Mouse (Mus musculus) hindbrain, embryonic 13.5 days (tissue): ENCODE data around the gene Efcab11. TPM values are rescaled to one million over a fixed set of nuclear protein-coding genes. Genes with fewer than 3 reads are reported as not detected.

Experiments
- ATAC-seq: fragments of 200-750 bp; cut with Nextera tagmentation; 2 replicates; pipeline ENCODE4 v1.8.0; 2017; ENCODE audit warnings: moderate TSS enrichment; ENCODE audit not compliant: low FRiP score
- H3K27ac ChIP-seq: fragments of 300-500 bp; sonication (generic); 2 replicates; pipeline ENCODE4 v1.5.1; 2015; ENCODE audit warnings: inconsistent platforms, mild to moderate bottlenecking, moderate library complexity
- H3K27me3 ChIP-seq: fragments of 300-500 bp; sonication (generic); 2 replicates; pipeline ENCODE4 v1.6.1; 2015; ENCODE audit warnings: mild to moderate bottlenecking, inconsistent platforms
- H3K36me3 ChIP-seq: fragments of 300-500 bp; sonication (generic); 2 replicates; pipeline ENCODE4 v1.6.1; 2015; ENCODE audit warnings: mild to moderate bottlenecking, inconsistent platforms
- H3K4me1 ChIP-seq: fragments of 300-500 bp; sonication (generic); replicated peaks from 2 replicates; pipeline ENCODE4 v1.6.1; 2015; ENCODE audit warnings: inconsistent platforms
- H3K4me2 ChIP-seq: fragments of 300-500 bp; sonication (generic); 2 replicates; pipeline ENCODE4 v1.6.1; 2015; ENCODE audit warnings: inconsistent platforms, mild to moderate bottlenecking, moderate library complexity
- H3K4me3 ChIP-seq: fragments of 300-500 bp; sonication (generic); 2 replicates; pipeline ENCODE4 v1.5.1; 2015; ENCODE audit warnings: mild to moderate bottlenecking, inconsistent platforms
- H3K9ac ChIP-seq: fragments of 300-500 bp; sonication (generic); 2 replicates; pipeline ENCODE4 v1.6.1; 2015; ENCODE audit warnings: mild to moderate bottlenecking, inconsistent platforms
- H3K9me3 ChIP-seq: fragments of 300-500 bp; sonication (generic); 2 replicates; pipeline ENCODE4 v1.6.1; 2016; ENCODE audit warnings: inconsistent platforms
- WGBS: fragments of 180-500 bp; shearing (Covaris S2); methylation state at CpG from one replicate; pipeline ENCODE4 v1.1.7; 2015; 5-methylcytosine and 5-hydroxymethylcytosine counted together
- polyA plus RNA-seq: library from polyadenylated mRNA; unstranded; fragments of >200 nt; fragmentation: Nextera tagmentation; extraction: Ambion mirVana; gene quantifications from 2 replicates; pipeline ENCODE4 v1.2.1, GENCODE M21; 2015

Gene Efcab11
- polyA plus RNA-seq, 1 experiment from 2014 or later = 5.7 TPM

DNA sequence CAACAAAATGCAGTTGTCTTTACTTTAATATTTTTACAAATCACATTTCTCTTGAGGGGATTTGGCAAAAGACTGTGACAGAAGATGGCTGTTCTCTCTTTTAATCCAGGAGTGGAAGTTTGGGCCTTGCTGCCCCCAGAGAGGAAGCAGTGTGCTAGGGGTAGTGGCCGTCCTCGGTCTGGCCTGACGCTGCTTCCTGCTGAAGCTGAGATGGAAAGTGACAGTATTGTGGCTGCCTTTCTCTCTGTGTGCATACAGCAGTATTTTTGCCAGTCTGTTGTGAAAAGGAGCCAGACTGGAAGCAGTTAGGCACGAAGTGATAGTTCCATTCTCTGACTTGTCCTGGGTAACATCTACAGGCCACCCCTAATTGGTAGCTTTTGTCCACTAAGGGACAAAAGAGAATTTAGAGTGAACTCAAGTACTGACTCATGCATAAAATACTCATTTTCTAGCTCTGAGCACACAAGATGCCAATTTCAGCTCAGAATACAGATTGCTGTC lies 18.7 kb upstream of the Efcab11 start:
- ATAC-seq = no peak
- Histone ChIP-seq H3K9me3 (no peaks in the 10 kb centered on the region), H3K27me3 (no peaks in the 10 kb centered on the region), H3K4me1 (no peaks in the 10 kb centered on the region; the same call in 1 of the 2 replicates), H3K36me3 (peaks cover 73% of the 10 kb centered on the region), H3K4me3 (no peak overlapping the region), H3K4me2 (no peak overlapping the region), H3K9ac (no peak overlapping the region), H3K27ac (peak overlapping the region; percentile 49; the same call in 1 of the 2 replicates)
- WGBS = 63% methylated on average over 4 of the region's 4 CpGs

DNA sequence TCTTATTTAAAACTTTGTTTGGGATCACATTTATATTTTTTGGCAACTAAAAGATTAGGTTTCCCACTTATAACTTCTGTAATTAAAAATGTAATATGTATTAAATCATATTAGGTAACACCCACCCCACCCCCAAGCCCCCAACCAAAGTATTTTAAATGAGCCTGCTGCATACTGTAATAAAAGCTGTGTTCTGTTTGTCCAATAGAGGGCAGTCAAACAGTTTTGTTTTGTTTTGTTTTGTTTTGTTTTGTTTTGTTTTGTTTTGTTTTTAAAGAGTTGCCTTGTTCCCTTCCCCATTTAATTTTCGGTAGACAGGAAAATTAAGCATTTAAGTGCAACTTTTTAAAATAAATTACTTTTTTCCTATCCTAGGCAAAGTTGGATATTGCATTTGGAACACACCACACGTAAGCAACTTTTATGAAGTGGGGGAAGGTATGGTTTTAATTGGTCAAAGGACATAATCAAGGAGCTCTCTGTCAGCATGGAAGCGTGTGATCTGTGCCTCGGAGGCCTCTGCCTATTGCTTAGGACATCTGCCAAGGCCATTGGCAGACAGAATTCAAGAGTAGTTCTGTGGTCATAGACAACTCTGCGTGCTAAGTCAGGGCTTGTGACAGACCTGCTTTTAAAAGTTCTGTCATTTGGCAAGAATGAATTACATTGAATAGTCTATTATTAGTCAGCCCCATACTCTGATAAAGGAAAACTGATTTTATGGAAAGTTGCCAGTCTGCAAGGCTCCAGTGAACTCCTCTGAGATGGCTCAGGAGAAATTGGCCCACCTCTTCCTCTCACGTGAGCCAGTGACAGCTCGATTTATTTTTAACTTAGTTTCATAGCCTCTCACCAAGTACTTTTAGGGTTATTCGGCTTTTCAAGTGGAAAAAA lies 18.0 kb upstream of the Efcab11 start:
- H3K4me2 ChIP-seq = no peak overlapping the region
- H3K27me3 ChIP-seq = no peaks in the 10 kb centered on the region
- 86% methylated on average over 8 of the region's 8 CpGs for WGBS
- ATAC-seq = no peak
- H3K9me3 ChIP-seq = no peaks in the 10 kb centered on the region
- H3K36me3 ChIP-seq = peaks cover 69% of the 10 kb centered on the region
- no peak overlapping the region for H3K4me3 ChIP-seq
- no peak overlapping the region for H3K27ac ChIP-seq
- H3K4me1 ChIP-seq = no peaks in the 10 kb centered on the region; the same call in 1 of the 2 replicates
- H3K9ac ChIP-seq = no peak overlapping the region

DNA sequence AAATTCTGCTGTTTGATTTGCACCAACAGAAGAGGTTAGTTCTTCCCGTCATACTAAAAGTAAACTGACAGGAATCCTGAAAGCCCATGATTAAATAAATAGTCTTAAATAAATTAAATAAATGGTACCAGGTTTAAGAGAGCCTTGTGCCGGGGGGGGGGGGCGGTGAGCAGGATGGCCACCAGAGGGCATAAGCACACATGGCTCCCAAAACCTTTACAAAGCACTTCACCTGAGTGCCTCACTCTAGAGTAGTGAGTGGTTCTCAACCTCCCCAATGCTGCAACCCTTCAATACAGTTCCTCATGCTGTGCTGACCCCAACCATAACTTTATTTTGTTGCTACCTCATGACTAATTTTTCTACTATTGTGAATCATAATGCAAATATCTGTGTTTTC lies 15.8 kb upstream of the Efcab11 start:
- 78% methylated on average over 2 of the region's 3 CpGs for WGBS
- Histone ChIP-seq H3K4me1 (no peaks in the 10 kb centered on the region; the same call in 1 of the 2 replicates), H3K9me3 (no peaks in the 10 kb centered on the region), H3K4me3 (no peak overlapping the region), H3K27ac (no peak overlapping the region), H3K27me3 (no peaks in the 10 kb centered on the region), H3K4me2 (no peak overlapping the region), H3K36me3 (peaks cover 67% of the 10 kb centered on the region), H3K9ac (no peak overlapping the region)
- no peak for ATAC-seq

GRCm38 (mm10) chr12:99898248-99898870 lies 14.1 kb upstream of the Efcab11 start:
- no peak overlapping the region for H3K4me3 ChIP-seq
- ATAC-seq = no peak
- no peak overlapping the region for H3K27ac ChIP-seq
- whole genome bisulfite sequencing = 87% methylated on average over 16 of the region's 16 CpGs
- no peaks in the 10 kb centered on the region; the same call in 1 of the 2 replicates for H3K4me1 ChIP-seq
- H3K9me3 ChIP-seq = no peaks in the 10 kb centered on the region
- H3K27me3 ChIP-seq = no peaks in the 10 kb centered on the region
- H3K36me3 ChIP-seq = peaks cover 70% of the 10 kb centered on the region
- no peak overlapping the region for H3K4me2 ChIP-seq
- H3K9ac ChIP-seq = no peak overlapping the region

GRCm38 (mm10) chr12:99897846-99898245 lies 13.6 kb upstream of the Efcab11 start:
- no peak for ATAC-seq
- Histone ChIP-seq H3K27me3 (no peaks in the 10 kb centered on the region), H3K4me2 (no peak overlapping the region), H3K4me1 (no peaks in the 10 kb centered on the region), H3K9me3 (no peaks in the 10 kb centered on the region), H3K9ac (no peak overlapping the region), H3K36me3 (peaks cover 73% of the 10 kb centered on the region), H3K4me3 (no peak overlapping the region), H3K27ac (no peak overlapping the region)
- WGBS = 90% methylated on average over 4 of the region's 4 CpGs

- Histone ChIP-seq H3K27me3 (no peaks in the 10 kb centered on the region), H3K9me3 (no peaks in the 10 kb centered on the region), H3K27ac (no peak overlapping the region), H3K4me2 (peak overlapping the region; percentile 91), H3K4me3 (peak overlapping the region; percentile 71), H3K4me1 (peaks cover 30% of the 10 kb centered on the region), H3K9ac (peak overlapping the region; percentile 90), H3K36me3 (peaks cover 4% of the 10 kb centered on the region; the same call in 1 of the 2 replicates)
- ATAC-seq = no peak
- 41% methylated on average over 8 of the region's 8 CpGs for WGBS
Observed at GRCm38 (mm10) chr12:99885282-99885901, 1.2 kb upstream of the Efcab11 start.

DNA sequence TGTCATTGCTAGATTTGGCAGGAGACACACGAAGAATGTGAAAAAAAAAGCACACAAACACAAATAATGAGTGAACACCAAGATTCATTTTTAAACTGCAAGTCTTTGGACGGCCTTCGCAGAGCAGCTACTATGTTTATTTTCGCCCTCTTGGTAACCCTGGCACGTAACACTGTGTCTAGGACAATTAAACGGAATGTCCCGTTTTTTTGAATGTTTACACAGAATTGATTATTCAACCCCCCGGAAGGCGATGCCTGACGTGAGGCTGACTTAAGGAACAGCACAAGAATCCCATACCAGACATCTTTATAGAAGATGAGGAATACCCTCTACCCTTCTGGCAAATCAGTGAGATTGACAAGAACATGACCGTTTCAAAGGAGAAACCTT lies 530 bp downstream of the Efcab11 start:
- peak; percentile 73 for ATAC-seq

GRCm38 (mm10) chr12:99883000-99883712 lies 1.1 kb downstream of the Efcab11 start:
- Histone ChIP-seq H3K4me3 (peak overlapping the region; percentile 71), H3K4me1 (peaks cover 30% of the 10 kb centered on the region), H3K27me3 (no peaks in the 10 kb centered on the region), H3K27ac (peak overlapping the region; percentile 87; the same call in 1 of the 2 replicates), H3K4me2 (peak overlapping the region; percentile 91), H3K9me3 (no peaks in the 10 kb centered on the region), H3K9ac (peak overlapping the region; percentile 90), H3K36me3 (peaks cover 4% of the 10 kb centered on the region; the same call in 1 of the 2 replicates)
- peak; percentile 94 for ATAC-seq
- under 1% methylated on average over 38 of the region's 38 CpGs for WGBS

More for the DNA sequence above, 530 bp downstream of the Efcab11 start:
- Histone ChIP-seq H3K9ac (peak overlapping the region; percentile 90), H3K27ac (peak overlapping the region; percentile 87), H3K4me1 (peaks cover 30% of the 10 kb centered on the region), H3K9me3 (no peaks in the 10 kb centered on the region), H3K36me3 (peaks cover 4% of the 10 kb centered on the region; the same call in 1 of the 2 replicates), H3K4me3 (peak overlapping the region; percentile 71), H3K27me3 (no peaks in the 10 kb centered on the region), H3K4me2 (peak overlapping the region; percentile 91)
- 0% methylated on average over 11 of the region's 11 CpGs for WGBS

DNA sequence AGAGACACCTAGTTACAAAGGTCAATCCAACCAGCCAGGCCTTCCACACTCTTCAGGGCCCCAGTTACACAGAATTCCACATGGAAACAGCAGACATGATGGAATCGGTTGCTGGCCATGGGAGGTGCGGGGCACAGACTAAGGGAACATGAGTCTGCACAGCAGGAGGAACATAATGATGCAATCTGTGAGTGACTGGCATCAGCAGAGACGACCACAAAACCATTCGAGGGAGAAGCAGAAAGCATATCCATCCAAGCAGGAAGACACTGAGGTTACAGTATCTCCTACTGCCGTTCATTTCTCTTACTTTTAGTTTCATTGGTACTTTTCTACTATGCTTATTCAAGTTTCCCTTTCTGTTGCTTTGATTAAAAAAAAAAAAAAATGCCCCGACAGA lies 9.6 kb downstream of the Efcab11 start:
- Histone ChIP-seq H3K9ac (no peak overlapping the region), H3K36me3 (no peaks in the 10 kb centered on the region), H3K27me3 (no peaks in the 10 kb centered on the region), H3K9me3 (no peaks in the 10 kb centered on the region), H3K4me3 (no peak overlapping the region), H3K4me1 (no peaks in the 10 kb centered on the region), H3K27ac (no peak overlapping the region), H3K4me2 (no peak overlapping the region)
- 81% methylated on average over 6 of the region's 6 CpGs for WGBS
- ATAC-seq = no peak

DNA sequence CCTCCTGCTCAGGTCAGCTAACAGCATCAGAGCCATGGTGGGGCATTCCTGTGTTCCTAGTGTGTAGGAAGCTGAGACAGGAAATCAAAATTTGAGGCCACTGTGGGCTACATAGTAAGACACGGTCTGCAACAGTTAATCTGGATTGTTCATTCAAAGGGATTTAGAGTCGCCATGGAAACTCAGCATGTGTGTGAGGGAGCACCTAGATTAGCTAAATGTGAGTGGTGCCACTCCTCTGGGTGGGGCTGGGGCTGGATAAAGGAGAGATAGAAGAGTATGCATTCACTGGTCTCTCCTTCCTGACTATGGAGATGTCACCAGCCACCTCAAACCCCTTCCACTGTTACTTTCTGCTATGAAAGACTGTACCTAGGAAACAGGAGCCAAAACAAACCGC lies 10.8 kb downstream of the Efcab11 start:
- Histone ChIP-seq H3K4me1 (no peaks in the 10 kb centered on the region), H3K4me2 (no peak overlapping the region), H3K9ac (no peak overlapping the region), H3K27me3 (no peaks in the 10 kb centered on the region), H3K36me3 (no peaks in the 10 kb centered on the region), H3K4me3 (no peak overlapping the region), H3K9me3 (no peaks in the 10 kb centered on the region), H3K27ac (no peak overlapping the region)
- ATAC-seq = no peak
- 52% methylated on average over 3 of the region's 3 CpGs for WGBS

GRCm38 (mm10) chr12:99868821-99869220 lies 15.4 kb downstream of the Efcab11 start:
- no peaks in the 10 kb centered on the region for H3K9me3 ChIP-seq
- H3K36me3 ChIP-seq = no peaks in the 10 kb centered on the region
- H3K27ac ChIP-seq = no peak overlapping the region
- H3K4me2 ChIP-seq = no peak overlapping the region
- 74% methylated on average over 1 of the region's 1 CpGs for WGBS
- H3K4me3 ChIP-seq = no peak overlapping the region
- H3K4me1 ChIP-seq = no peaks in the 10 kb centered on the region
- ATAC-seq = no peak
- no peaks in the 10 kb centered on the region for H3K27me3 ChIP-seq
- H3K9ac ChIP-seq = no peak overlapping the region
